In genomic region chr13:48159020-48159910, GRCm38 (mm10) we compare ENCODE assay signal across 8 mouse cellular contexts.
A peak's percentile ranks its signal among the peaks of the same experiment; 100 is the strongest.
DNase-seq lines count a peak whose midpoint lies in the region; ATAC-seq and TF ChIP-seq lines count a peak whose summit lies in the region.

No protein-coding gene starts in this region.

- no peaks in the 10 kb centered on the region for H3K27me3 ChIP-seq in heart, embryonic 14.5 days (ENCODE audit: control insufficient read depth, insufficient read depth, low read length)
- 0 out of 2 replicates have a peak, but pooled peaks cover 4% of the 10 kb centered on the region for H3K27me3 ChIP-seq in hindbrain, embryonic 10.5 days (ENCODE audit: insufficient read depth, poor library complexity, severe bottlenecking)
- no peaks in the 10 kb centered on the region for H3K27me3 ChIP-seq in neural tube, embryonic 12.5 days (replicated peaks)
- H3K27me3 ChIP-seq in lung, postnatal 0 days (replicated peaks; ENCODE audit: insufficient read depth, low read length): no peaks in the 10 kb centered on the region

- H3K27ac ChIP-seq in heart, embryonic 14.5 days (replicated peaks in 1 of 2; ENCODE audit: control insufficient read depth in 1 of 2, insufficient read depth in 1 of 2, low read depth in 2 of 2, low read length in 2 of 2): peak overlapping the region; percentile 42 to 48
- H3K27ac ChIP-seq in hindbrain, embryonic 10.5 days: peak overlapping the region; percentile 83
- H3K27ac ChIP-seq in neural tube, embryonic 12.5 days: no peak overlapping the region
- H3K27ac ChIP-seq in lung, postnatal 0 days (ENCODE audit: low read length): no peak overlapping the region

- peak overlapping the region; percentile 55 for H3K4me2 ChIP-seq in heart, embryonic 14.5 days (ENCODE audit: low read length)
- H3K4me2 ChIP-seq in neural tube, embryonic 12.5 days (replicated peaks): peak overlapping the region; percentile 43
- H3K4me2 ChIP-seq in lung, postnatal 0 days (replicated peaks; ENCODE audit: low read depth, low read length): no peak overlapping the region

- H3K4me3 ChIP-seq in heart, embryonic 14.5 days (ENCODE audit: control insufficient read depth in 1 of 2, insufficient read depth in 1 of 2, low read depth in 1 of 2, low read length in 2 of 2): peak overlapping the region; percentile 19 to 26
- peak overlapping the region; percentile 36 for H3K4me3 ChIP-seq in hindbrain, embryonic 10.5 days
- H3K4me3 ChIP-seq in neural tube, embryonic 12.5 days: no peak overlapping the region
- no peak overlapping the region for H3K4me3 ChIP-seq in lung, postnatal 0 days (ENCODE audit: low read depth, low read length)

- ATAC-seq in heart, embryonic 14.5 days (ENCODE audit: insufficient number of reproducible peaks, insufficient read depth, low FRiP score, low read depth): no peak
- ATAC-seq in neural tube, embryonic 12.5 days (ENCODE audit: low FRiP score, low read depth): peak; percentile 41; the same call in 1 of the 2 replicates
- ATAC-seq in lung, postnatal 0 days: no peak

- WGBS in heart, embryonic 14.5 days: 16% methylated on average over 15 of the region's 15 CpGs
- WGBS in hindbrain, embryonic 10.5 days: 19% methylated on average over 15 of the region's 15 CpGs
- 24% methylated on average over 15 of the region's 15 CpGs for WGBS in neural tube, embryonic 12.5 days
- WGBS in lung, postnatal 0 days: 35% methylated on average over 15 of the region's 15 CpGs

- no peak for TF ChIP-seq CTCF in lung, postnatal 0 days (IDR thresholded peaks at IDR 0.05)

- peak overlapping the region; percentile 7; the same call in 1 of the 2 replicates for H3K9ac ChIP-seq in heart, embryonic 14.5 days (ENCODE audit: low read length)
- no peak overlapping the region for H3K9ac ChIP-seq in neural tube, embryonic 12.5 days
- H3K9ac ChIP-seq in lung, postnatal 0 days (replicated peaks; ENCODE audit: low read depth): no peak overlapping the region

- H3K36me3 ChIP-seq in heart, embryonic 14.5 days (ENCODE audit: control insufficient read depth, insufficient read depth, low read length): no peaks in the 10 kb centered on the region
- no peaks in the 10 kb centered on the region for H3K36me3 ChIP-seq in hindbrain, embryonic 10.5 days
- H3K36me3 ChIP-seq in neural tube, embryonic 12.5 days: no peaks in the 10 kb centered on the region
- H3K36me3 ChIP-seq in lung, postnatal 0 days (ENCODE audit: insufficient read depth, low read length): no peaks in the 10 kb centered on the region

- H3K4me1 ChIP-seq in heart, embryonic 14.5 days (ENCODE audit: control insufficient read depth in 2 of 2, insufficient read depth in 2 of 2, low read length in 2 of 2): peaks cover 4 to 8% of the 10 kb centered on the region in 2 experiments; a peak in 2 of 4 replicates
- peaks cover 60% of the 10 kb centered on the region for H3K4me1 ChIP-seq in hindbrain, embryonic 10.5 days (replicated peaks)
- H3K4me1 ChIP-seq in neural tube, embryonic 12.5 days: peaks cover 28% of the 10 kb centered on the region
- no peaks in the 10 kb centered on the region for H3K4me1 ChIP-seq in lung, postnatal 0 days (ENCODE audit: insufficient read depth, low read depth, low read length)

- DNase-seq in heart, adult 8-10 months (ENCODE audit: low spot score): no peak
- peak; percentile 78 for DNase-seq in embryo, embryonic 11 days
- DNase-seq in hindbrain, embryonic 10.5 days (ENCODE audit: low spot score): peak; percentile 76
- DNase-seq in spleen, postnatal 36 days (ENCODE audit: low spot score in 2 of 2): no peak
- DNase-seq in layer of hippocampus, postnatal 14 days (ENCODE audit: low spot score in 2 of 2): no peak
- DNase-seq in lung, postnatal 0 days (ENCODE audit: low spot score): no peak

- no peak for TF ChIP-seq EP300 in lung, postnatal 0 days (IDR thresholded peaks at IDR 0.05)

- no peaks in the 10 kb centered on the region for H3K9me3 ChIP-seq in heart, embryonic 14.5 days (ENCODE audit: control insufficient read depth, low read length)
- H3K9me3 ChIP-seq in hindbrain, embryonic 10.5 days: no peaks in the 10 kb centered on the region
- H3K9me3 ChIP-seq in neural tube, embryonic 12.5 days: no peaks in the 10 kb centered on the region
- no peaks in the 10 kb centered on the region for H3K9me3 ChIP-seq in lung, postnatal 0 days (ENCODE audit: low read length)

Comparison
In these comparisons a context has a peak if more than half of its experiments do, and no peak if none do; other contexts are left out.
1. H3K27ac ChIP-seq: peak in heart, embryonic 14.5 days (2 of 2) and hindbrain, embryonic 10.5 days (single experiment); none in neural tube, embryonic 12.5 days (single experiment) and lung, postnatal 0 days (single experiment).
2. H3K4me3 ChIP-seq: peak in heart, embryonic 14.5 days (2 of 2) and hindbrain, embryonic 10.5 days (single experiment); none in neural tube, embryonic 12.5 days (single experiment) and lung, postnatal 0 days (single experiment).
3. DNase-seq: peak in embryo, embryonic 11 days (single experiment) and hindbrain, embryonic 10.5 days (single experiment); none in heart, adult 8-10 months (single experiment), spleen, postnatal 36 days (0 of 2), layer of hippocampus, postnatal 14 days (0 of 2) and lung, postnatal 0 days (single experiment).